Mouse (Mus musculus): ENCODE measurements around the gene Ccdc177.

GRCm38 (mm10) chr12:80789849-80790694 lies 29.6 kb upstream of the Ccdc177 start, which contains the start of gene Susd6:
- TF ChIP-seq POLR2A (IDR thresholded peaks at IDR 0.05; ENCODE audit: insufficient read depth, low read depth, low read length) (peak; percentile 99), CTCF (IDR thresholded peaks at IDR 0.05; ENCODE audit: insufficient read depth, low read depth, low read length) (no peak)
